Mouse (Mus musculus): ENCODE data around the gene Pcbp3.

GRCm38 (mm10) chr10:76903099-76903498 is 58.6 kb downstream of the Pcbp3 start:
- TF ChIP-seq CTCF (IDR thresholded peaks at IDR 0.05; ENCODE audit: low read depth) (no peak), EP300 (optimal IDR thresholded peaks at IDR 0.05) (no peak)

All from stomach, postnatal 0 days (tissue).